Mouse (Mus musculus) erythroblast, embryonic 14.5 days (primary cell): Measurements from ENCODE around the gene Fgf9. TPM values are rescaled to one million over a fixed set of nuclear protein-coding genes. Genes with fewer than 3 reads are reported as not detected.

Experiments used
- H3K27me3 ChIP-seq: 2 replicates; pipeline ENCODE4 v1.6.1; 2012; ENCODE audit warnings: inconsistent platforms; ENCODE audit not compliant: control insufficient read depth
- H3K36me3 ChIP-seq: 2 replicates; pipeline ENCODE4 v1.6.1; 2012; ENCODE audit warnings: mild to moderate bottlenecking, inconsistent platforms; ENCODE audit not compliant: control insufficient read depth
- H3K4me1 ChIP-seq: 2 replicates; pipeline ENCODE4 v1.6.1; 2012; ENCODE audit warnings: inconsistent platforms; ENCODE audit not compliant: control insufficient read depth
- H3K4me3 ChIP-seq: replicated peaks from 2 replicates; pipeline ENCODE3; 2012; ENCODE audit warnings: moderate library complexity, mild to moderate bottlenecking, inconsistent platforms
- H3K9me3 ChIP-seq: 2 replicates; pipeline ENCODE4 v1.6.1; 2012; ENCODE audit warnings: low read length, inconsistent platforms, mixed read lengths; ENCODE audit not compliant: control insufficient read depth
- GATA1 ChIP-seq: IDR thresholded peaks from 2 replicates; pipeline ENCODE4 v1.6.1; 2012; ENCODE audit warnings: low read length, inconsistent platforms, mixed read lengths
- TAL1 ChIP-seq: IDR thresholded peaks from 3 replicates; pipeline ENCODE4 v1.6.1; 2012; ENCODE audit warnings: low read length, inconsistent platforms, mixed read lengths
- polyA plus RNA-seq: library from polyadenylated mRNA; stranded (reverse); fragments of >175 nt; gene quantifications from 2 replicates; pipeline ENCODE4 v1.2.3, GENCODE M21; 2012

Gene Fgf9
- polyA plus RNA-seq, 1 experiment: not detected

DNA sequence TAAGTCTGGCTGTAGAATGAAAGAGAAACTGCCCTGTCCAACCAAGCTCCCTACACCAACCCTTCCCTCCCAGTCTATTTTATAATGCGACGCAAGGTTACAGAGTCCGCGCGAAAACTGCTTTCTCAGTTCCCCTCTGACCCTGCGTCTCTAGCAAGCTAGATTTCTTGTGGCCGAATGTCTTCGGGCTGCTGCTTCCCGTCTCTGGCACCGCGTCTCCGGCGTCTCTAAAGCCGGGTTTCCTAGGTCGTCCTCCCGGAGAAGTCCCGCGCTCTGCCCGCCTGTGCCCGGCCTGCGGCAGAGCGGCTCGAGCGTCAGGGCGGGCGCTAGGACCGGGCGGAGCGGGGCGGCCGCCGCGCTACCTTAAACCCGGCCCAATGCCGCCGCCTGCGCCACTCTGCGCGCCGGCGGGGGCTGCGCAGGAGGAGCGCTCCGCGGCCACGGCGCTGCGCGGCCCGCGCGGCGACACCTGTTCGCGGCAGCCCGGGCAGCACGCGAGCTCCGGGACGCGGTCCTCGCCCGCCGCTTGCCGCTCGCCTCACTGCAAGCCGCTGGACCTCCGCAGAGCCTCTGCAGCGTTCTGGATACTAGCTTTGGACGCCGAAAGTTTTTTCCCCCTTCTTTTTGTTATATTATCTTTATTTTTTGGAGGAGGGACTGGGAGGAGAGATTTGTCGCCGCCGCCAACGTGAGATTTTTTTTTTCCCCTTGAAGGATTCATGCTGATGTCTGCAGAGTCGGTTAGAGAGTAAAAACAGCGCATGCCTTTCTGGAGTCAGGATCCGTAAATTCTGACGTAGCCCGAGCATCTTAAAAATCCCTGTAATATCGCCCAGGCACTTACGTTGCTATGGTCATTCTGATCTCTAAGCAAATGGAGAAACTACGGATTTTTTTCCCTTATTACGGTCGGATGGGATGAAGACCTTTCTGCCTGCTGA lies 1.8 kb downstream of the Fgf9 start:
- Histone ChIP-seq H3K9me3 (peaks cover 2% of the 10 kb centered on the region; the same call in 1 of the 2 replicates), H3K36me3 (no peaks in the 10 kb centered on the region), H3K27me3 (peaks cover 89% of the 10 kb centered on the region), H3K4me3 (peak overlapping the region; percentile 38), H3K4me1 (no peaks in the 10 kb centered on the region)
- no peak for TF ChIP-seq TAL1
- TF ChIP-seq GATA1: no peak

DNA sequence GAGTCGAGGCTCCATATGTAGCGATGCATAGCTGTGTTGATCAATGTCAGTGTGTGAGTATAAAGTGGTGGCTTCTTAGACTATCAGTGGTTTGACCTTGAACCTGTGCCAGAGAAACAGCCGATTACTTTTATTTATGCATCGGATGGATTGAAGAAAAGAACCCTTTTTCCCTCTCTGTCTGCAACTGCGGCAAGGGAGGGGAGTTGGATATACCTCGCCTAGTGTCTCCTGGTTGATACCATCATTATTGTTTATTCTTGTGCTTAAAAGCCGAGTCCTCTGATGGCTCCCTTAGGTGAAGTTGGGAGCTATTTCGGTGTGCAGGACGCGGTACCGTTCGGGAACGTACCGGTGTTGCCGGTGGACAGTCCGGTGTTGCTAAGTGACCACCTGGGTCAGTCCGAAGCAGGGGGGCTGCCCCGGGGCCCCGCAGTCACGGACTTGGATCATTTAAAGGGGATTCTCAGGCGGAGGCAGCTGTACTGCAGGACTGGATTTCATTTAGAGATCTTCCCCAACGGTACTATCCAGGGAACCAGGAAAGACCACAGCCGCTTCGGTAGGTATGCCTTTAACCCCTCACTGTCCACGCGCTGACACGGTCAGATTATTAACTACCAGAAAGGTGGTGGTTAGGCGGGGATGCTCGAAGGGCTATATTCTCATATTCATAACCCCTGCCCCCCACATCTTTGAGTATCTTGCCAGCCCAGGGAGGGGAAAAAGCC lies 2.6 kb downstream of the Fgf9 start:
- H3K27me3 ChIP-seq: peaks cover 98% of the 10 kb centered on the region
- TF ChIP-seq GATA1 (no peak), TAL1 (no peak)
- no peaks in the 10 kb centered on the region for H3K36me3 ChIP-seq
- peaks cover 2% of the 10 kb centered on the region; the same call in 1 of the 2 replicates for H3K9me3 ChIP-seq
- no peaks in the 10 kb centered on the region for H3K4me1 ChIP-seq
- no peak overlapping the region for H3K4me3 ChIP-seq

DNA sequence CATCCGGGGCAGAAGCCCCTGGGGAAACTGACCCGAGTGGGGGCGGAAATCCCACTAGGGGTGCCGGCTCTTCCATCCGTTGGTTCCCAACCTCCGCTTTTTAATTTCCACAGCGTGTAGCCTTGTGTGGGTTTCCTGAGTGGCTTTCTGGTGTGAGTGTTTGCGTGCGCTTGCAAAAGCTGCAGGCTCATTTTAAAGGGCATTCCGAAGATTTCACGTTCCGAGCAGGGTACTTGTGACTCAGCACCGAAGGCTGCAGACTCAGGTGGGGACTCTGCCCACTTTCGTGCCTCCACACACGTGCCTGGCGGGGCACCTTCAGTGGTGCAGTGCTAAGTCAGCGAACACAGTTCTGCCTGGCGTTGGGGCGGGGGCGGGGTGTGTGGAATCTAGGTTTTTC lies 3.6 kb downstream of the Fgf9 start:
- Histone ChIP-seq H3K9me3 (peaks cover 2% of the 10 kb centered on the region; the same call in 1 of the 2 replicates), H3K4me1 (no peaks in the 10 kb centered on the region), H3K4me3 (no peak overlapping the region), H3K27me3 (peaks cover 100% of the 10 kb centered on the region), H3K36me3 (no peaks in the 10 kb centered on the region)
- TF ChIP-seq TAL1 (no peak), GATA1 (no peak)

DNA sequence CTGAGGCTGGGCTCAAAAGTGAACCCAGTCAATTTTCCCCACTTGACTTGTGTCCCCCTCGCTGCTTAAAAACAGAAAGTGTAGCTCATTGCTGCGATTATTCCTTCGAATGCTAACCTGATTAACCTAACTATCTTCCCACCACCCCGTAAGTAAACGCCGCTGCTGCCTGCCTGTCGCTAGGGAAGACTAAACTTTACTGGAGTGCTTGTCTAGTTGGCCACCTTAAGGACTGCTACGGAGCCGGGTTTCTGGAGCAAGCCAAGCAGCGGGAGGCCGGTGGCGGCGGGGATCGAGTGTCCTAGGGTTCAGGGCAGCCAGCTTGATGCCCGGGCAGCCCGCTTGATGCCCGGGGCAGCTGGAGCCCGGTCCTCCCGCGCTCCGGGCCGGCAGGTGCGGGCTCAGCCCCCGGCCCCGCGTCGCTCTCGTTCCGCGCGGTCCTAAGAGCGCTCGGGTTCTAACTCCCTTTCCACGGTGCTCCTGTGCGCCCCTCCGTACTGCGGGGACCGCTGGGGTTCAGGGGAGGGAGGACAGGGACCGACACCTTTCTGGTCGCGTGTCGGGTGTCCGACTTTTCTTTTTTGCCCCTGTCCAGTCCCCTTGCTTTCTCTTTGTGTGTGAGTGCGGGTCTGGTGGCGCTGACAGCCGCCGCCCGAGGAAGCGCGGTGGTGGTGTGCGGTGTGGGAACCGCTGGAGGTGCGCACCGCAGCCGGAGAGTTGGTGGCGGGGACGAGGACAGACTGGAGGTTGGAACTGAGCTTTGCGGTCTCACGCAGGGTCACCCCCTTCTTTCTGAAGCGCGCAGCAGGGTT lies 4.5 kb downstream of the Fgf9 start:
- H3K9me3 ChIP-seq: peaks cover 2% of the 10 kb centered on the region; the same call in 1 of the 2 replicates
- TF ChIP-seq TAL1 (no peak), GATA1 (no peak)

DNA sequence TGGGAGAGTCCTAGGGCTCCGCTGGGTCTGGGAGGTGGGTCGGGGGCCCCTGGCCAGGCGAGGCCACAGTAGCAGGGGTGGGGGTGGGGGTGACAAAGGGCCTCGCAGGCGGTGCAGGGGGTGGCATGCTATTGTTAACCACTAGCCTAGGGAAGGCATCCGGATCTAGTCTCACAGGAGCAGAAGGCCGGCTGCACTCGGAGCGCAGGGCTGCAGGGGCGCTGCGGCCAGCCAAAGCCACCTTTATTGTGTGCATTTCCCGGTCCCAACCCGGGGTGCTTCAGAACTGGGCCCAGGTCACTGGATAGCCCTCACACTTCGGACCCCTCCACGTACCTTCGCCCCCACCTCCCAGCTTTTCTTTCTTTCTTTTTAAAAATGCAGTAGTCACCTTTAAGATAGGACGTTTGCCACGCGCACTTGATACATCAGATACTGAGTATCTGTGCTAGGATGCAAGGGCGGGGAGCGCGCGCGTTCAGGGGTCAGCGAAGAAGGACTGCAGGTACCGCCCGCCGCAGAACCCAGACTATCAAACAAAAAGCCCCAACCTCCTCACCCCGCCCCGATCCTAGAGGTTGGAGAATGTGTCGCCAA lies 5.2 kb downstream of the Fgf9 start:
- Histone ChIP-seq H3K9me3 (peaks cover 2% of the 10 kb centered on the region; the same call in 1 of the 2 replicates), H3K4me3 (no peak overlapping the region), H3K36me3 (no peaks in the 10 kb centered on the region), H3K4me1 (no peaks in the 10 kb centered on the region), H3K27me3 (peaks cover 89% of the 10 kb centered on the region)
- TF ChIP-seq TAL1: no peak
- TF ChIP-seq GATA1: no peak

More for the DNA sequence above, 4.5 kb downstream of the Fgf9 start:
- Histone ChIP-seq H3K4me3 (peak overlapping the region; percentile 20), H3K36me3 (no peaks in the 10 kb centered on the region), H3K27me3 (peaks cover 96% of the 10 kb centered on the region), H3K4me1 (no peaks in the 10 kb centered on the region)

DNA sequence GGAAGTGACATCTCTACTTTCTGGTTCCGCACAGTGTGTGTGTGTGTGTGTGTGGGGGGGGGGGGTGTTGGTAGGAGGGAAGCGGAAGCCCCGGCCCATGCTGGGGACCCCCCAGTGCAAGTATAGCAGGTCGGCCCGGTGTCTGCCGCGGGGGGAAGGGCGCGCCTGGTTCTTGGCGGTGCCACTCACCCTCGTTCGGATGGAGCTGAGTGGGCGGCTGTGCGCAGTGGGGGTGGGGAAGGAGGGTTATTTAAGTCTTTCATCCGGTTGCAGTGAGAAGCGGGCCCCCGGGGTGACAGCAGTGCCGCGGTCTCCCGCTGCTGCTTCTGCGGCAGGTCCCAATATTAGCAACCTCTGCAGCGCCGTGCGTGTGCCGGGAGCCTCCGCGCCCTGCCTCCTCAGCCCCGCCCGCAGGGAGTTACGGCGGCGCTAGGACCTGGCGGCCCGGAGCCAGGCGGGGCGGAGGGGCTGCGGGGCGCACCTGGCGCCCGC lies 5.7 kb downstream of the Fgf9 start:
- TF ChIP-seq GATA1 (no peak), TAL1 (no peak)
- Histone ChIP-seq H3K9me3 (peaks cover 2% of the 10 kb centered on the region; the same call in 1 of the 2 replicates), H3K4me1 (no peaks in the 10 kb centered on the region), H3K27me3 (peaks cover 84% of the 10 kb centered on the region), H3K4me3 (no peak overlapping the region), H3K36me3 (no peaks in the 10 kb centered on the region)

DNA sequence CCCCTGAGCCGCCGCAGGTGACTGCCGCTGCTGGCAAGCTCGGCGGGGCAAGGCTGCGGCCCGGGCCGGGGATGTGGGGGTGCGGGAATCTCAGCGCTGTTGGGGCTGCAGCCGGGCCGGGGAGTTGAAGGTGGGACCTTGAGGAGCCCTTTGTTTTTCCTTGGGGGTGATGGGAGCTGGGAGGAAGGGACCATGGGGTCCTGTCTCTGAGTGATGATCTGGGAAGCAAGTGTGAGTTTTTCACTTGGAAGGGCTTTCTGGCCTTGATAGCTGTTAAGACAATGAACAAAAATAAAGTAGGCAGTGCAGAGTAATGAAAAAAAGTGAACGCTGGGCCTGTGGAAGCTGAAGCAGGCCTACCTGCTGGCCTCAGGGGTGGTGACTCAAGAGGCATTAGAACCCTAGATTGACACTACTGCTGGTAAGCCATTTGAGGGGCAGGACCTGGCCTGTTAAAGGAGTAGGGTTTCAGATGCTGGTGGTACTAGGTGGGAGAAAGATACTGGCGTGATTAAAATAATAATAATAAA lies 6.4 kb downstream of the Fgf9 start:
- Histone ChIP-seq H3K27me3 (peaks cover 77% of the 10 kb centered on the region), H3K4me1 (no peaks in the 10 kb centered on the region), H3K9me3 (peaks cover 2% of the 10 kb centered on the region; the same call in 1 of the 2 replicates), H3K4me3 (no peak overlapping the region), H3K36me3 (no peaks in the 10 kb centered on the region)
- TF ChIP-seq GATA1: no peak
- no peak for TF ChIP-seq TAL1

DNA sequence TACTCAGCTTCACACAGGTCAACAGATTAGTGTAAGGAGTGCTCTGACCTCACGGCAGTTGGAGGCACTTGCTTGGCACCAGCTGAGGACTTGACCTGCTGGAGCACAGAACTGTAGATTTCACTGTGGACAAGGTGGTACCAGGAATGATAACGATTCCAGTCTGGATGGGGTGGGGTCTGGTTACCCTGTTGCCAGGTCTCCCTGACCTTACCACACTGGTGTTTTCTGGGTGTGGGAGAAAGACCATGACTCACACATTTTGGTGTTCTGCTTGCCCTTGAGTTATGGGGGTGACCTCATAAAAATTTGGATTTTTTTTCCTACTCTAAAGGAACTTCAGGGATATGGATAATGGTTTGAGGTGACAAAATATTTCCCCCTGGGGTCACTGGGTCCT lies 9.1 kb downstream of the Fgf9 start:
- TF ChIP-seq TAL1 (no peak), GATA1 (no peak)
- H3K4me3 ChIP-seq: no peak overlapping the region
- H3K9me3 ChIP-seq: peaks cover 2% of the 10 kb centered on the region; the same call in 1 of the 2 replicates
- H3K4me1 ChIP-seq: no peaks in the 10 kb centered on the region
- no peaks in the 10 kb centered on the region for H3K36me3 ChIP-seq
- H3K27me3 ChIP-seq: peaks cover 50% of the 10 kb centered on the region
